Mouse (Mus musculus): Measurements from ENCODE around the gene Tubg1. TPM values are rescaled to one million over a fixed set of nuclear protein-coding genes. Genes with fewer than 3 reads are reported as not detected.
"Not testable (repeated sequence)": the region's sequence is repeated elsewhere in the genome, so short reads cannot be mapped to it uniquely, and the experiment has no call there.

Tubg1 gene
- polyA plus RNA-seq, 1 experiment, result 87.5 TPM

GRCm38 (mm10) chr11:101115564-101115963, 4.2 kb upstream of the Tubg1 start:
- H3K4me2 ChIP-seq (ENCODE audit: low read depth), result no peak overlapping the region
- H3K4me3 ChIP-seq, result no peak overlapping the region
- H3K27me3 ChIP-seq (ENCODE audit: control insufficient read depth, insufficient read depth, insufficient read length), result no peaks in the 10 kb centered on the region
- H3K79me2 ChIP-seq (ENCODE audit: control insufficient read depth, insufficient read depth), result peaks cover 89% of the 10 kb centered on the region
- TF ChIP-seq MAX (IDR thresholded peaks at IDR 0.05; ENCODE audit: low read depth) (no peak), E2F4 (IDR thresholded peaks at IDR 0.05; ENCODE audit: insufficient read depth) (no peak), TCF12 (IDR thresholded peaks at IDR 0.05; ENCODE audit: insufficient read depth, poor library complexity, severe bottlenecking) (no peak), MYOD1 (IDR thresholded peaks at IDR 0.05; ENCODE audit: control insufficient read depth in 1 of 3, insufficient read length in 2 of 3, low read depth in 2 of 3) (no peak), CEBPB (IDR thresholded peaks at IDR 0.05; ENCODE audit: insufficient read depth, poor library complexity, severe bottlenecking) (no peak), USF1 (IDR thresholded peaks at IDR 0.05; ENCODE audit: low read depth) (no peak), POLR2AphosphoS2 (IDR thresholded peaks at IDR 0.05; ENCODE audit: insufficient read length, low read depth) (no peak), SRF (IDR thresholded peaks at IDR 0.05; ENCODE audit: control insufficient read depth, insufficient read length, low read depth) (no peak), TCF3 (IDR thresholded peaks at IDR 0.05; ENCODE audit: insufficient read length, low read depth) (no peak), POLR2A (IDR thresholded peaks at IDR 0.05; ENCODE audit: insufficient read length, low read depth) (no peak), MYOG (IDR thresholded peaks at IDR 0.05; ENCODE audit: control insufficient read depth in 1 of 3, insufficient read depth in 1 of 3, insufficient read length in 2 of 3, low read depth in 2 of 3) (no peak), REST (IDR thresholded peaks at IDR 0.05; ENCODE audit: insufficient read depth, insufficient read length) (no peak)
- H3K36me3 ChIP-seq (ENCODE audit: control insufficient read depth, insufficient read depth), result peaks cover 9% of the 10 kb centered on the region
- no peak overlapping the region for H3ac ChIP-seq (ENCODE audit: control insufficient read depth, insufficient read length)

- peaks cover 75% of the 10 kb centered on the region for H3K79me2 ChIP-seq (ENCODE audit: control insufficient read depth, insufficient read depth)
- peak overlapping the region; percentile 72 for H3K4me3 ChIP-seq
- no peak for TF ChIP-seq TCF3 (IDR thresholded peaks at IDR 0.05; ENCODE audit: insufficient read length, low read depth)
- no peak for TF ChIP-seq USF1 (IDR thresholded peaks at IDR 0.05; ENCODE audit: low read depth)
- no peak for TF ChIP-seq TCF12 (IDR thresholded peaks at IDR 0.05; ENCODE audit: insufficient read depth, poor library complexity, severe bottlenecking)
- TF ChIP-seq CEBPB (IDR thresholded peaks at IDR 0.05; ENCODE audit: insufficient read depth, poor library complexity, severe bottlenecking), result no peak
- TF ChIP-seq REST (IDR thresholded peaks at IDR 0.05; ENCODE audit: insufficient read depth, insufficient read length), result no peak
- no peak for TF ChIP-seq POLR2A (IDR thresholded peaks at IDR 0.05; ENCODE audit: insufficient read length, low read depth)
- no peak for TF ChIP-seq E2F4 (IDR thresholded peaks at IDR 0.05; ENCODE audit: insufficient read depth)
- no peak for TF ChIP-seq MYOD1 (IDR thresholded peaks at IDR 0.05; ENCODE audit: control insufficient read depth in 1 of 3, insufficient read length in 2 of 3, low read depth in 2 of 3)
- no peak for TF ChIP-seq MAX (IDR thresholded peaks at IDR 0.05; ENCODE audit: low read depth)
- no peak for TF ChIP-seq POLR2AphosphoS2 (IDR thresholded peaks at IDR 0.05; ENCODE audit: insufficient read length, low read depth)
- no peak for TF ChIP-seq MYOG (IDR thresholded peaks at IDR 0.05; ENCODE audit: control insufficient read depth in 1 of 3, insufficient read depth in 1 of 3, insufficient read length in 2 of 3, low read depth in 2 of 3)
- no peak for TF ChIP-seq SRF (IDR thresholded peaks at IDR 0.05; ENCODE audit: control insufficient read depth, insufficient read length, low read depth)
- H3K36me3 ChIP-seq (ENCODE audit: control insufficient read depth, insufficient read depth), result peaks cover 13% of the 10 kb centered on the region
- no peaks in the 10 kb centered on the region for H3K27me3 ChIP-seq (ENCODE audit: control insufficient read depth, insufficient read depth, insufficient read length)
- no peak overlapping the region for H3ac ChIP-seq (ENCODE audit: control insufficient read depth, insufficient read length)
- H3K4me2 ChIP-seq (ENCODE audit: low read depth), result peak overlapping the region; percentile 93
Measured at GRCm38 (mm10) chr11:101118105-101118504, 1.6 kb upstream of the Tubg1 start.

- peaks cover 64% of the 10 kb centered on the region for H3K79me2 ChIP-seq (ENCODE audit: control insufficient read depth, insufficient read depth)
- H3K4me2 ChIP-seq (ENCODE audit: low read depth), result peak overlapping the region; percentile 93
Measured at GRCm38 (mm10) chr11:101119131-101119760, 492 bp upstream of the Tubg1 start.

GRCm38 (mm10) chr11:101120545-101121188, 929 bp downstream of the Tubg1 start:
- Histone ChIP-seq H3K4me3 (peak overlapping the region; percentile 72), H3K27me3 (ENCODE audit: control insufficient read depth, insufficient read depth, insufficient read length) (no peaks in the 10 kb centered on the region), H3K36me3 (ENCODE audit: control insufficient read depth, insufficient read depth) (peaks cover 18% of the 10 kb centered on the region), H3ac (ENCODE audit: control insufficient read depth, insufficient read length) (peak overlapping the region; percentile 23), H3K79me2 (ENCODE audit: control insufficient read depth, insufficient read depth) (peaks cover 49% of the 10 kb centered on the region), H3K4me2 (ENCODE audit: low read depth) (peak overlapping the region; percentile 79)
- TF ChIP-seq POLR2AphosphoS2 (IDR thresholded peaks at IDR 0.05; ENCODE audit: insufficient read length, low read depth), result no peak
- TF ChIP-seq USF1 (IDR thresholded peaks at IDR 0.05; ENCODE audit: low read depth), result no peak
- TF ChIP-seq POLR2A (IDR thresholded peaks at IDR 0.05; ENCODE audit: insufficient read length, low read depth), result no peak
- TF ChIP-seq TCF3 (IDR thresholded peaks at IDR 0.05; ENCODE audit: insufficient read length, low read depth), result no peak
- TF ChIP-seq TCF12 (IDR thresholded peaks at IDR 0.05; ENCODE audit: insufficient read depth, poor library complexity, severe bottlenecking), result no peak
- no peak for TF ChIP-seq MYOD1 (IDR thresholded peaks at IDR 0.05; ENCODE audit: control insufficient read depth in 1 of 3, insufficient read length in 2 of 3, low read depth in 2 of 3)
- no peak for TF ChIP-seq MYOG (IDR thresholded peaks at IDR 0.05; ENCODE audit: control insufficient read depth in 1 of 3, insufficient read depth in 1 of 3, insufficient read length in 2 of 3, low read depth in 2 of 3)
- no peak for TF ChIP-seq MAX (IDR thresholded peaks at IDR 0.05; ENCODE audit: low read depth)
- TF ChIP-seq SRF (IDR thresholded peaks at IDR 0.05; ENCODE audit: control insufficient read depth, insufficient read length, low read depth), result no peak
- TF ChIP-seq CEBPB (IDR thresholded peaks at IDR 0.05; ENCODE audit: insufficient read depth, poor library complexity, severe bottlenecking), result no peak

More at GRCm38 (mm10) chr11:101119131-101119760, 492 bp upstream of the Tubg1 start:
- no peaks in the 10 kb centered on the region for H3K27me3 ChIP-seq (ENCODE audit: control insufficient read depth, insufficient read depth, insufficient read length)
- peak overlapping the region; percentile 72 for H3K4me3 ChIP-seq
- TF ChIP-seq POLR2AphosphoS2 (IDR thresholded peaks at IDR 0.05; ENCODE audit: insufficient read length, low read depth) (no peak), SRF (IDR thresholded peaks at IDR 0.05; ENCODE audit: control insufficient read depth, insufficient read length, low read depth) (no peak), POLR2A (IDR thresholded peaks at IDR 0.05; ENCODE audit: insufficient read length, low read depth) (no peak), CEBPB (IDR thresholded peaks at IDR 0.05; ENCODE audit: insufficient read depth, poor library complexity, severe bottlenecking) (no peak), MYOD1 (IDR thresholded peaks at IDR 0.05; ENCODE audit: control insufficient read depth in 1 of 3, insufficient read length in 2 of 3, low read depth in 2 of 3) (no peak), TCF3 (IDR thresholded peaks at IDR 0.05; ENCODE audit: insufficient read length, low read depth) (no peak), MAX (IDR thresholded peaks at IDR 0.05; ENCODE audit: low read depth) (no peak), MYOG (IDR thresholded peaks at IDR 0.05; ENCODE audit: control insufficient read depth in 1 of 3, insufficient read depth in 1 of 3, insufficient read length in 2 of 3, low read depth in 2 of 3) (no peak), E2F4 (IDR thresholded peaks at IDR 0.05; ENCODE audit: insufficient read depth) (no peak), REST (IDR thresholded peaks at IDR 0.05; ENCODE audit: insufficient read depth, insufficient read length) (no peak), USF1 (IDR thresholded peaks at IDR 0.05; ENCODE audit: low read depth) (no peak), TCF12 (IDR thresholded peaks at IDR 0.05; ENCODE audit: insufficient read depth, poor library complexity, severe bottlenecking) (no peak)
- H3K36me3 ChIP-seq (ENCODE audit: control insufficient read depth, insufficient read depth), result peaks cover 18% of the 10 kb centered on the region
- peak overlapping the region; percentile 23 for H3ac ChIP-seq (ENCODE audit: control insufficient read depth, insufficient read length)

GRCm38 (mm10) chr11:101124494-101124893, 4.8 kb downstream of the Tubg1 start:
- Histone ChIP-seq H3K36me3 (ENCODE audit: control insufficient read depth, insufficient read depth) (peaks cover 11% of the 10 kb centered on the region), H3K79me2 (ENCODE audit: control insufficient read depth, insufficient read depth) (peaks cover 11% of the 10 kb centered on the region)
- not testable (repeated sequence) for H3K4me3 ChIP-seq; H3ac ChIP-seq (ENCODE audit: control insufficient read depth, insufficient read length); H3K27me3 ChIP-seq (ENCODE audit: control insufficient read depth, insufficient read depth, insufficient read length); H3K4me2 ChIP-seq (ENCODE audit: low read depth)

- H3K36me3 ChIP-seq (ENCODE audit: control insufficient read depth, insufficient read depth), result peaks cover 11% of the 10 kb centered on the region
- H3K27me3 ChIP-seq (ENCODE audit: control insufficient read depth, insufficient read depth, insufficient read length); H3K4me2 ChIP-seq (ENCODE audit: low read depth); H3ac ChIP-seq (ENCODE audit: control insufficient read depth, insufficient read length); H3K4me3 ChIP-seq: not testable (repeated sequence)
- H3K79me2 ChIP-seq (ENCODE audit: control insufficient read depth, insufficient read depth), result peaks cover 11% of the 10 kb centered on the region
Measured at GRCm38 (mm10) chr11:101125008-101125407, 5.3 kb downstream of the Tubg1 start.
